Mouse (Mus musculus) forelimb bud, embryonic 11.5 days (tissue): ENCODE results near the gene BC025920.
A peak's percentile ranks its signal among the peaks of the same experiment; 100 is the strongest.

Experiments
- DNase-seq: peaks from one replicate; pipeline ENCODE4 v3.0.0-alpha.2; 2012; ENCODE audit warnings: low read depth, low spot score

The BC025920 gene

GRCm38 (mm10) chr10:81574081-81575056 lies 31.7 kb upstream of the BC025920 start, which contains the start of gene Tle2:
Tle2 (plus strand) TSS chr10:81574561.
- no peak for DNase-seq

GRCm38 (mm10) chr10:81575208-81575631 lies 30.9 kb upstream of the BC025920 start:
- DNase-seq: no peak

- DNase-seq: no peak
Measured at GRCm38 (mm10) chr10:81575695-81576094, 30.4 kb upstream of the BC025920 start.

- DNase-seq: no peak
Measured at GRCm38 (mm10) chr10:81579967-81580366, 26.1 kb upstream of the BC025920 start.

GRCm38 (mm10) chr10:81580441-81581070 lies 25.5 kb upstream of the BC025920 start:
- no peak for DNase-seq

GRCm38 (mm10) chr10:81583347-81583746 lies 22.7 kb upstream of the BC025920 start:
- no peak for DNase-seq

- no peak for DNase-seq
Measured at GRCm38 (mm10) chr10:81588739-81589138, 17.3 kb upstream of the BC025920 start.

GRCm38 (mm10) chr10:81591846-81592245 lies 14.2 kb upstream of the BC025920 start:
- DNase-seq: no peak

GRCm38 (mm10) chr10:81592631-81593030 lies 13.4 kb upstream of the BC025920 start:
- DNase-seq: no peak

- DNase-seq: no peak
Measured at GRCm38 (mm10) chr10:81593223-81593622, 12.8 kb upstream of the BC025920 start.

GRCm38 (mm10) chr10:81593935-81594334 lies 12.1 kb upstream of the BC025920 start:
- DNase-seq: no peak

- DNase-seq: no peak
Measured at GRCm38 (mm10) chr10:81595599-81595998, 10.5 kb upstream of the BC025920 start.

- DNase-seq: no peak
Measured at GRCm38 (mm10) chr10:81596611-81597010, 9.5 kb upstream of the BC025920 start.

- no peak for DNase-seq
Measured at GRCm38 (mm10) chr10:81597137-81597950, 8.7 kb upstream of the BC025920 start.

- DNase-seq: no peak
Measured at GRCm38 (mm10) chr10:81598342-81598741, 7.7 kb upstream of the BC025920 start.

- no peak for DNase-seq
Measured at GRCm38 (mm10) chr10:81598871-81599270, 7.2 kb upstream of the BC025920 start.

- DNase-seq: no peak
Measured at GRCm38 (mm10) chr10:81599630-81600029, 6.4 kb upstream of the BC025920 start.

GRCm38 (mm10) chr10:81600096-81600495 lies 6.0 kb upstream of the BC025920 start:
- no peak for DNase-seq

GRCm38 (mm10) chr10:81600738-81601203 lies 5.3 kb upstream of the BC025920 start, which contains the start of gene Tle6:
Tle6 (minus strand) TSS chr10:81601073.
- peak; percentile 99 for DNase-seq

- no peak for DNase-seq
Measured at GRCm38 (mm10) chr10:81601396-81601905, 4.6 kb upstream of the BC025920 start.

- no peak for DNase-seq
Measured at GRCm38 (mm10) chr10:81602741-81603151, 3.3 kb upstream of the BC025920 start.
